Mouse (Mus musculus): ENCODE measurements around the gene Olfr710. TPM values are rescaled to one million over a fixed set of nuclear protein-coding genes. Genes with fewer than 3 reads are reported as not detected.
"Not testable (repeated sequence)": the region's sequence is repeated elsewhere in the genome, so short reads cannot be mapped to it uniquely, and the experiment has no call there.

Olfr710 gene
- total RNA-seq, 1 experiment: not detected

DNA sequence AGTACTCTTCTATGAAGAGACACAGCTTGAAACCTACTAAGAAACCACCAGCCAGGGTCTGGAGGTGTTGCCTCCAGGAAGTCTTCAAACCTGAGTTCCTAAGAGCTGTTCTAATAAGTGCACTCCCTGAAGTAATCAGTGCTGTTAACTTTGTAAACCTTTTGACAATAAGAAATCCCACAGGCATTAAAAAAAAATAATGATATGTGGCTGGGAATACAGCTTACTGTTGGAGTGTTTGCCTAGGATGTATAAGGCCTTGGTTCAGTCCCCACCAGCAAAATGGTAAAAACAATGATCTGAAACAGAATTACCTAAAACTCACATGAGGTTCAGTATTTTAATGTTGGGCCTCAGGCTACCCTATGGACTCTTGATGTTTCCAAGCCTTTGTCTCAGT, 16.0 kb downstream of the Olfr710 start, which contains the start of gene Olfr709-ps1:
Olfr709-ps1 (minus strand) TSS at position 101 of the 400 bp plus-strand sequence.
- no peak within 1 kb of the TSS for H3K4me3 ChIP-seq (ENCODE audit: insufficient read depth in 1 of 2, low read depth in 1 of 2, low read length in 2 of 2, poor library complexity in 1 of 2, severe bottlenecking in 1 of 2)
- no peaks in the 10 kb centered on the region for H3K4me1 ChIP-seq (ENCODE audit: control insufficient read depth in 2 of 2, insufficient read depth in 2 of 2, low read length in 2 of 2, poor library complexity in 1 of 2)
- in situ Hi-C loops (cut with MboI; ENCODE audit: low sequenced_read_pairs in 2 of 2, unreplicated experiment in 2 of 2): no loop called here
- no peak within 1 kb of the TSS for H3K27ac ChIP-seq (ENCODE audit: insufficient read depth, low read depth, low read length, poor library complexity, severe bottlenecking)
- no peaks in the 10 kb centered on the region for H3K36me3 ChIP-seq (ENCODE audit: control insufficient read depth, insufficient read depth, low read length, poor library complexity, severe bottlenecking)
- H3K9me3 ChIP-seq (ENCODE audit: control insufficient read depth, insufficient read depth, low read depth, low read length): no peaks in the 10 kb centered on the region
- TF ChIP-seq MAFK (IDR thresholded peaks at IDR 0.05; ENCODE audit: insufficient read depth, low read depth, low read length) (no peak), HCFC1 (IDR thresholded peaks at IDR 0.05; ENCODE audit: borderline replicate concordance, insufficient read depth, low read length) (no peak), ZNF384 (IDR thresholded peaks at IDR 0.05; ENCODE audit: low read depth, low read length) (no peak), ZC3H11A (IDR thresholded peaks at IDR 0.05; ENCODE audit: borderline replicate concordance, low read depth, low read length) (no peak), CHD2 (IDR thresholded peaks at IDR 0.05; ENCODE audit: low read depth, low read length) (no peak)
- DNase-seq (ENCODE audit: low read depth, low spot score): no peak
- no peak within 1 kb of the TSS for H3K9ac ChIP-seq (ENCODE audit: insufficient read depth, low read depth, low read length, poor library complexity, severe bottlenecking)

DNA sequence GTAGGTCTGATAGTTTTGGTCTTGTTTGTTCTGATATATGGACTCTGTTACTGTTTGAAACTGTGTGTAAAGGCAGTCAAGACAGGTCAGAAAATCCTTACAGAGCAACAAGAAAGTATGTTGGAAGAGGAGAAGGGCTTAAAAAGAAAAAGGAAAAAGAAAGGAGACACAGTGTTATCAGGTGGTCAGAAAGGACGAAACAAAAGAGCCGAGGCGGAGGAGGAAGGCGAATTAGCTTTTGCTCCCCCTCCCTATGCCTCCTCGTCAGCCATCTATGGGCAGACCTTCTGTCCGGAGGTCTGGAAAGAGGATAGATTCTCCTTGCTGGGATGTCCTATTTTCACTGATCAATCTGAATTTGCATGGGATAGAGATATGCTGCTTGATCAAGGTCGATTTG, 27.2 kb downstream of the Olfr710 start:
- H3K4me3 ChIP-seq (ENCODE audit: insufficient read depth in 1 of 2, low read depth in 1 of 2, low read length in 2 of 2, poor library complexity in 1 of 2, severe bottlenecking in 1 of 2); in situ Hi-C loops (cut with MboI; ENCODE audit: low sequenced_read_pairs in 2 of 2, unreplicated experiment in 2 of 2); H3K27ac ChIP-seq (ENCODE audit: insufficient read depth, low read depth, low read length, poor library complexity, severe bottlenecking); H3K9me3 ChIP-seq (ENCODE audit: control insufficient read depth, insufficient read depth, low read depth, low read length); H3K9ac ChIP-seq (ENCODE audit: insufficient read depth, low read depth, low read length, poor library complexity, severe bottlenecking); H3K36me3 ChIP-seq (ENCODE audit: control insufficient read depth, insufficient read depth, low read length, poor library complexity, severe bottlenecking); H3K4me1 ChIP-seq (ENCODE audit: control insufficient read depth in 2 of 2, insufficient read depth in 2 of 2, low read length in 2 of 2, poor library complexity in 1 of 2); DNase-seq (ENCODE audit: low read depth, low spot score): not testable (repeated sequence)

DNA sequence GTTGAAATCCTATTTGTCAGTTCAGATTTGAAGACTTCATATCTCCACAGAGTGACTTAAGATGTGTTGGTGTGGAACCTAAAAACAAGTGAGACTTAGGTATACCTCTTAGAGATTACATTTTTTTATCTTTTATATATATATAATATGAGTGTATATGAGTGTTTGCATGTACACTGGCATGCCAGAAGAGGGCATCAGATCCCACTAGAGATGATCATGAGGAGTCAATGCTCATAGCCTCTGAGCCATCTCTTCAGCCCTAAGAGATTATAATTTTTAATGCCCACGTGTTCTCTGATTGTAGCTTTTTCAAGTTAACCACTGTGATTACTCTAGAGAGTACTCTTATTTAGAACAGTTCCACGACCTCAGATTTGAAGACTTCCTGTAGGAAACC, 40.4 kb downstream of the Olfr710 start, which contains the start of gene Olfr1532-ps1:
Olfr1532-ps1 (plus strand) TSS at position 326 of the 400 bp plus-strand sequence.
- Histone ChIP-seq H3K4me3 (ENCODE audit: insufficient read depth in 1 of 2, low read depth in 1 of 2, low read length in 2 of 2, poor library complexity in 1 of 2, severe bottlenecking in 1 of 2) (no peak within 1 kb of the TSS), H3K9ac (ENCODE audit: insufficient read depth, low read depth, low read length, poor library complexity, severe bottlenecking) (no peak within 1 kb of the TSS), H3K9me3 (ENCODE audit: control insufficient read depth, insufficient read depth, low read depth, low read length) (no peaks in the 10 kb centered on the region), H3K36me3 (ENCODE audit: control insufficient read depth, insufficient read depth, low read length, poor library complexity, severe bottlenecking) (no peaks in the 10 kb centered on the region), H3K4me1 (ENCODE audit: control insufficient read depth in 2 of 2, insufficient read depth in 2 of 2, low read length in 2 of 2, poor library complexity in 1 of 2) (no peaks in the 10 kb centered on the region), H3K27ac (ENCODE audit: insufficient read depth, low read depth, low read length, poor library complexity, severe bottlenecking) (no peak within 1 kb of the TSS)
- in situ Hi-C loops (cut with MboI; ENCODE audit: low sequenced_read_pairs in 2 of 2, unreplicated experiment in 2 of 2): no loop called here
- TF ChIP-seq HCFC1 (IDR thresholded peaks at IDR 0.05; ENCODE audit: borderline replicate concordance, insufficient read depth, low read length) (no peak), CHD2 (IDR thresholded peaks at IDR 0.05; ENCODE audit: low read depth, low read length) (no peak), ZNF384 (IDR thresholded peaks at IDR 0.05; ENCODE audit: low read depth, low read length) (no peak), ZC3H11A (IDR thresholded peaks at IDR 0.05; ENCODE audit: borderline replicate concordance, low read depth, low read length) (no peak), MAFK (IDR thresholded peaks at IDR 0.05; ENCODE audit: insufficient read depth, low read depth, low read length) (no peak)
- DNase-seq (ENCODE audit: low read depth, low spot score): no peak

DNA sequence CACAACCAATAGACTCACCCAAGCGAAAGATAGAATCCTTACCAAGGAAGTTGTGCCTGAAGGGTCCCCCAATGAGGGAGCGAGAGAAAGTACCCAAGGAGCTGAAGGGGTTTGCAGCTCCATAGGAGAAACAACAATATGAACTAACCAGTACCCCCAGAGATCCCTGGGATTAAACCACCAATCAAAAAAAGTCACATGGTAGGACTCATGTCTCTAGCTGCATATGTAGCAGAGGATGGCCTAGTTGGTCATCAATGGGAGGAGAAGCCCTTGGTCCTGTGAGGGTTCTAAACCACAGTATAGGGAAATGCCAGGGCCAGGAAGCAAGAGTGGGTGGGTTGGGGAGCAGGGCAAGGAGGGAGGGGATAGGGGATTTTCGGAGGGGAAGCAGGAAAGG, 47.0 kb downstream of the Olfr710 start, which contains the start of gene Olfr707:
Olfr707 (minus strand) TSS at position 101 of the 400 bp plus-strand sequence.
- H3K27ac ChIP-seq (ENCODE audit: insufficient read depth, low read depth, low read length, poor library complexity, severe bottlenecking); DNase-seq (ENCODE audit: low read depth, low spot score); H3K9ac ChIP-seq (ENCODE audit: insufficient read depth, low read depth, low read length, poor library complexity, severe bottlenecking); H3K36me3 ChIP-seq (ENCODE audit: control insufficient read depth, insufficient read depth, low read length, poor library complexity, severe bottlenecking); H3K4me1 ChIP-seq (ENCODE audit: control insufficient read depth in 2 of 2, insufficient read depth in 2 of 2, low read length in 2 of 2, poor library complexity in 1 of 2); in situ Hi-C loops (cut with MboI; ENCODE audit: low sequenced_read_pairs in 2 of 2, unreplicated experiment in 2 of 2); H3K4me3 ChIP-seq (ENCODE audit: insufficient read depth in 1 of 2, low read depth in 1 of 2, low read length in 2 of 2, poor library complexity in 1 of 2, severe bottlenecking in 1 of 2); H3K9me3 ChIP-seq (ENCODE audit: control insufficient read depth, insufficient read depth, low read depth, low read length): not testable (repeated sequence)

Other genes starting within 250 kb of the Olfr710 start
- not detected in 2 replicates for gene Olfr695, start 231.9 kb downstream of the Olfr710 start, total RNA-seq (2012; rRNA removed)
- gene Olfr697, start 205.9 kb downstream of the Olfr710 start, total RNA-seq (2012; rRNA removed): not detected in 2 replicates
- not detected in 2 replicates for gene Olfr698, start 192.9 kb downstream of the Olfr710 start, total RNA-seq (2012; rRNA removed)
- gene Olfr699, start 155.1 kb downstream of the Olfr710 start, total RNA-seq (2012; rRNA removed): 0.42 and 0.49 TPM in 2 replicates
- gene Olfr700, start 139.5 kb downstream of the Olfr710 start, total RNA-seq (2012; rRNA removed): not detected in 2 replicates
- 0.31 TPM in 1 of 2 replicates, not detected in the other for gene Olfr701, start 134.2 kb downstream of the Olfr710 start, total RNA-seq (2012; rRNA removed)
- not detected in 2 replicates for gene Olfr702, start 114.4 kb downstream of the Olfr710 start, total RNA-seq (2012; rRNA removed)
- gene Olfr703, start 105.0 kb downstream of the Olfr710 start, total RNA-seq (2012; rRNA removed): not detected in 2 replicates
- gene Olfr704, start 85.1 kb downstream of the Olfr710 start, total RNA-seq (2012; rRNA removed): not detected in 2 replicates
- gene Olfr705, start 71.4 kb downstream of the Olfr710 start, total RNA-seq (2012; rRNA removed): 0.13 and 0.26 TPM in 2 replicates
- not detected in 2 replicates for gene Olfr706, start 60.1 kb downstream of the Olfr710 start, total RNA-seq (2012; rRNA removed)
- not detected in 2 replicates for gene Olfr707, start 47.1 kb downstream of the Olfr710 start, total RNA-seq (2012; rRNA removed)
- not detected in 2 replicates for gene Olfr1532-ps1, start 40.3 kb downstream of the Olfr710 start, total RNA-seq (2012; rRNA removed)
- gene Olfr709-ps1, start 16.1 kb downstream of the Olfr710 start, total RNA-seq (2012; rRNA removed): not detected in 2 replicates
- not detected in 2 replicates for gene Olfr6, start 15.6 kb upstream of the Olfr710 start, total RNA-seq (2012; rRNA removed)
- gene Olfr711, start 27.1 kb upstream of the Olfr710 start, total RNA-seq (2012; rRNA removed): not detected in 2 replicates
- gene Olfr2, start 57.8 kb upstream of the Olfr710 start, total RNA-seq (2012; rRNA removed): not detected in 2 replicates
- not detected in 2 replicates for gene Olfr713, start 82.9 kb upstream of the Olfr710 start, total RNA-seq (2012; rRNA removed)
- not detected in 2 replicates for gene Olfr714, start 122.7 kb upstream of the Olfr710 start, total RNA-seq (2012; rRNA removed)
- not detected in 2 replicates for gene Olfr17, start 144.9 kb upstream of the Olfr710 start, total RNA-seq (2012; rRNA removed)
- not detected in 2 replicates for gene Olfr715b, start 162.1 kb upstream of the Olfr710 start, total RNA-seq (2012; rRNA removed)
- not detected in 2 replicates for gene Olfr715, start 182.8 kb upstream of the Olfr710 start, total RNA-seq (2012; rRNA removed)
- not detected in 2 replicates for gene Olfr716, start 190.0 kb upstream of the Olfr710 start, total RNA-seq (2012; rRNA removed)
- gene Nlrp14, start 218.7 kb upstream of the Olfr710 start, total RNA-seq (2012; rRNA removed): 1.1 and 1.2 TPM in 2 replicates

Measured in ES-E14 (cell line).